Mouse (Mus musculus) left cerebral cortex, postnatal 10 days (tissue): ENCODE data around the gene C2. TPM values are rescaled to one million over a fixed set of nuclear protein-coding genes. Genes with fewer than 3 reads are reported as not detected.
"Not testable (repeated sequence)": the region's sequence is repeated elsewhere in the genome, so short reads cannot be mapped to it uniquely, and the experiment has no call there.

ENCODE experiments used
- DNase-seq, 2 experiments: peaks; one replicate each; pipeline ENCODE4 v3.0.0; 2021 to 2022; ENCODE audit warnings: low spot score in 2 of 2, mixed read lengths in 1 of 2; ENCODE audit errors: extremely low spot score in 1 of 2
- intact Hi-C: fragments of 180-260 bp; cut with DNase I; formaldehyde crosslinking; loops from one replicate; pipeline ENCODE4 v1.15.1; 2025
- total RNA-seq, 2 experiments: library from RNA; stranded (reverse); gene quantifications; 2 replicates each; pipeline ENCODE4 v1.2.3; 2021

C2 gene
- total RNA-seq, 2 experiments from 2014 or later = 2.1 to 2.9 TPM

GRCm38 (mm10) chr17:34915410-34915831, 17.4 kb upstream of the C2 start:
- intact Hi-C loops = no loop called here
- DNase-seq = peak in 1 of 2 experiments; percentile 21

- DNase-seq = peak in 1 of 2 experiments; percentile 15
- intact Hi-C loops = no loop called here
Observed at GRCm38 (mm10) chr17:34913930-34914665, 16.0 kb upstream of the C2 start, which contains the start of gene Slc44a4. Gene Slc44a4 (plus strand): TSS chr17:34914466.

- DNase-seq = peak in 1 of 2 experiments; percentile 73
- intact Hi-C loops = no loop called here
Observed at GRCm38 (mm10) chr17:34911945-34912351, 13.9 kb upstream of the C2 start.

- DNase-seq = no peak
- intact Hi-C loops = no loop called here
Observed at GRCm38 (mm10) chr17:34910982-34911381, 12.9 kb upstream of the C2 start.

GRCm38 (mm10) chr17:34902895-34903294, 4.8 kb upstream of the C2 start:
- intact Hi-C loops = no loop called here
- no peak for DNase-seq

- intact Hi-C loops, DNase-seq: not testable (repeated sequence)
Observed at GRCm38 (mm10) chr17:34901948-34902347, 3.9 kb upstream of the C2 start.

GRCm38 (mm10) chr17:34900826-34901225, 2.8 kb upstream of the C2 start:
- DNase-seq, intact Hi-C loops: not testable (repeated sequence)

GRCm38 (mm10) chr17:34899890-34900243, 1.8 kb upstream of the C2 start:
- intact Hi-C loops = no loop called here
- DNase-seq = no peak

- DNase-seq = peak in 1 of 2 experiments; percentile 67
- intact Hi-C loops = no loop called here
Observed at GRCm38 (mm10) chr17:34899053-34899889, 1.2 kb upstream of the C2 start.

GRCm38 (mm10) chr17:34898706-34899052, 614 bp upstream of the C2 start:
- intact Hi-C loops = no loop called here
- DNase-seq = no peak

GRCm38 (mm10) chr17:34897373-34898159, 499 bp downstream of the C2 start:
- intact Hi-C loops = no loop called here
- DNase-seq = no peak

- intact Hi-C loops = no loop called here
- no peak for DNase-seq
Observed at GRCm38 (mm10) chr17:34896366-34896765, 1.7 kb downstream of the C2 start.

- intact Hi-C loops = no loop called here
- DNase-seq = peak in 1 of 2 experiments; percentile 45
Observed at GRCm38 (mm10) chr17:34895724-34896123, 2.3 kb downstream of the C2 start.

GRCm38 (mm10) chr17:34894801-34895530, 3.1 kb downstream of the C2 start:
- intact Hi-C loops = loop anchor here (5.0 kb wide), 1 partner anchor 38 kb away; no protein-coding TSS in a partner anchor
- DNase-seq = peak in 1 of 2 experiments; percentile 81

GRCm38 (mm10) chr17:34894074-34894597, 3.9 kb downstream of the C2 start:
- intact Hi-C loops = loop anchor here (5.0 kb wide), 1 partner anchor 37 kb away; no protein-coding TSS in a partner anchor
- peak; percentile 91 to 96 for DNase-seq

GRCm38 (mm10) chr17:34893072-34893824, 4.8 kb downstream of the C2 start:
- intact Hi-C loops = loop anchor here (5.0 kb wide), 1 partner anchor 36 kb away; no protein-coding TSS in a partner anchor
- no peak for DNase-seq

GRCm38 (mm10) chr17:34891377-34891776, 6.7 kb downstream of the C2 start:
- DNase-seq = no peak
- intact Hi-C loops = loop anchor here (5.0 kb wide), 1 partner anchor 34 kb away; no protein-coding TSS in a partner anchor
